Mouse (Mus musculus) retina, postnatal 7 days (tissue): ENCODE measurements around the gene Lman1l.

Source experiments
- DNase-seq: peaks from one replicate; pipeline ENCODE4 v3.0.0-alpha.2; 2012; ENCODE audit warnings: low read depth, low spot score

Lman1l gene

DNA sequence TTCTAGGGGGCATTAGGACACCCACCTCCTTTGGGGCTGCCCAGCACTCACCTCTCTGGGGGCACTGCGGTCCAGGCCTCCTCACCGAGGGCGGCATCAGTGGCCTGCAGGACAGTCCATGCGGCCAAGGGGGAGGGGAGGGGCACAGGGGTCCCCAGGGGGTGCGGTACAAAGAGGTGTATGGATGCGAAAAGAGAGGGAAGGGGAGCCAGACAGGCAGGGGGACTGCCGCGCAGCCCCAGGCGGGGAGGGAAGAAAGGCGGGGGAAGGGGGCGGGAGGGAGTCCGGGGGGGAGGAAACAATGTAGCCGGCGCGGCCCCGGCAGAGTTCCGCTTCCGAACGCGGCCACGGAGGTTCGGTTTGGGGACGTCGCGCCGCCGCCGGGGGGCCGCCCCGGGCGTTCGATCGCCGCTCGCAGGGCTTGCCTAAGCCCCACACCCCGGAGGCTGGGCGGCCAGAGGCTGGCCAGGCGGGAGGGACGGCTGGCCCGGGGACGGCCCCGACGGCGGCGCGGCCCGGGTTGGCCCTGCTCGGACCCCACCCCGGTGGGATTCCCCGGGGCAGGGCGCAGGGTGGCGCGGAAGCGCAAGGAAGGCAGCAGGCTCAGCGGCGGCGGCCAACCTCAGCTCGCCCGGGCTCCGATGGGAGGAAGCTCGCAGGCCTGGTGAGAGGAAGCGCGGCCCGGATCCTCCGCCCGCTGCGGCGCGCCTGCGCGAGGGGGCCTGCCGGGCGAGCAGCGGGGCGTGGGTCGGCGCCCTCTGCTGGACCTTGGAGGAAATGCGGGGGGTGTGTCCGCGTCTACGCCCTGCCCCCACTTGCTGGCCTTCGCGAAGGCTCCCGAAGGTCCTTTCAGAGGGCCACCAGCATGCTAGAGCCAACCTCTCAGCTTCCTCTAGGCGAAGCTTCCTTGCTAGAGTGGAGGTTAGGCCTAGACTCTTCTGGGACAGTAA, 24.6 kb upstream of the Lman1l start:
- peak; percentile 86 for DNase-seq

- DNase-seq: no peak
Observed at GRCm38 (mm10) chr9:57644442-57644943, 23.9 kb upstream of the Lman1l start.

DNA sequence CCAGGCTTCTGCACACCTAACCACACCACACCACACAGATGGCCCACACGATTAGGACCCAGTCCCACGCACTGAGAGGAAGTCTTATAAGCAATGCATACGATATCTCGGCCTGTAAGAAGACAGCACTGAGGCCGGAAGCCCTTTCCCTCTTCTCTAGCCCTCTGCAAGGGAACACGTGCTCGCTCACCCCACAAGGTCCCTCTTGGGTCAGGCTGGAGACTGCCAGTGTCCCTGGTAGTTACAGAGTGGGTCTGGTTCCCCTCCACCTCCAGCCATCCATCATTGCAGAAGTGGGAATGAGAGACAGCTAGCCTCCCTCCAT, 23.2 kb upstream of the Lman1l start:
- no peak for DNase-seq

DNA sequence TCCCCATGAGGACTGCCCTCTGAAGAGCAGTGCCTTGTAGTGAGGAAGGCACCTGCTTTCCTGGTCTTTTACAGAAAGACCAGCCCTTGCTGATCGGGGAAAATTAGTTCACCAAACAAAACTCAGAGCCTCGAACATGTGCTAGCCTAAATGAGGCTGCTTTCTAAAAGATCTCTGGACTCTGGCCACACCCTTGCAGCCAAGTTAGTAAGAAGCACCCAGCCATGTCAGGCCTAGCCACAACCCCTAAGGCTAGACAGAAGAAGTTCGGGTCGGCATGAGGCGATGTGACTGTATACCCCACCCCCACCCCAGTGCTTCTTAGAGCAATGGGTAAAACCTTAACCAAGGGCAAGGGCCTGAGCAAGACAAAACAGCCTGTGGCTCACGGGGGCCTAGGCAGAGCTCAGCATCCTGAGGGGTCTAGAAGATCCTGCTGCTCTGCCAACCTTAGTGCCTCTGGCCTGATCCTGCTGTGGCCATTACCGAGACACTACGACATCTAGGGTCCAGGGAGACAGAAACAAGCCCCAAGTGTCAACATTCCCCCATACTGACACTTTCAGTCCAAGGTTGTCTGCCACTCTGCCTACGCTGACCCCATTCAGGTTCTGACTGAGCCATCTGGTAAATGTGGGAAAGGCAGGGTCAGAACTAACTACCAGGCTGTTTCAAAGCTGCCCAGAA, 22.7 kb upstream of the Lman1l start:
- DNase-seq: no peak

DNA sequence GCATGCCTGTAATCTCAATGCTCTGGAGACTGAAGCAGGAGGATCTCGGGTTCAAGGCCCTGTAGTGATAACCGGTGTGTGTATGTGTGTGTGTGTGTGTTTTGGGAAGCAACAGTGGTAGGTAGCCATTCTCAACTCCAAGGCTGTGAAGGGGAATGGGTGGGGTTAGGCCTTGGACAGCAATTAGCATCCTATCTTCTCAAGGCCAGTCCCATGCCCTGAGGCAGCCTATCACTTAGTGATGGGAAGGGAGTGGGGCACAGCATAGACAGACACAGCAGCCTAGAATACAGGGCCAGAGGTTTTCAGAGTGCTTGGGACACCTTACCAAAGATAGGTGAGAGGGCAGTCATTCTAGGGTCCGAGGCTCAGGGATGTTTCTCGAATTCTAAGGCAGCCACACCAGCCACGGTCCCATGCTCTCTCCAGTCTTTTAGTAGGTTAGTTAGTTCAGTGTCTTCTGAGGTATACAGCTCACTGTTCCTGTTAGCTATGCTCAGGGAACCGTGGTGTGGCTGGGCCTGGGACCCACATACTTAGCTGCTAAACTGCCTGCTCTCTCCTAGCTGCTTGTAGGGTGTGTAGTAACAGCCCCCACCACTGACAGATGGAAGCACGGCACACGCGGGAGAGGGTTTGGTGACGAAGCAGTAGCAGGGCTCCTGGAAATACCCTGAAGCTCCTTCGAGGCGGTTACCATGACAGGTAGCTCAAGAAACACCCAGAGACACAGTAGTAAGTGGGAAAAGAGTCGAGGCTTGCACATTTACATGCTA, 21.4 kb upstream of the Lman1l start:
- no peak for DNase-seq

DNA sequence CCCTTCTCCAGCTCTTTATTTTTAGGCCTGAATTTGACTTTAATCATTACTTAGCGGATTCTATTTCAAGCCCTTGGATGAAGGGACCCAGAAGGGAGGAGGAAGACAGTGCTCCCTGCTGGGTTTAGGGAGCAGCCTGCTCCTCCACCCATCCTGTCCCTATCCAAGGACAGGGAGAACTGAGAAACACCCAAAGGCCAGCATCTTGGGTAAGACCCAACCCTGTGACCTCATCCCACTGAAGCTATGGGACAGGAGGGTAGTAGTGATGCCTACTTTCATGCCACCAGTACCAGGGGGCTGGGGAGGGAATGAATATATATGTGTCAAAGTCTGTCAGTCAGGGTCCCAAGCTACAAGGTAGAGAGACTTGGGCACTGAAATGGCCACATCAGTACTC, 20.4 kb upstream of the Lman1l start:
- no peak for DNase-seq

GRCm38 (mm10) chr9:57640384-57640783, 19.8 kb upstream of the Lman1l start:
- DNase-seq: no peak

- no peak for DNase-seq
Observed at GRCm38 (mm10) chr9:57639661-57640328, 19.2 kb upstream of the Lman1l start.

DNA sequence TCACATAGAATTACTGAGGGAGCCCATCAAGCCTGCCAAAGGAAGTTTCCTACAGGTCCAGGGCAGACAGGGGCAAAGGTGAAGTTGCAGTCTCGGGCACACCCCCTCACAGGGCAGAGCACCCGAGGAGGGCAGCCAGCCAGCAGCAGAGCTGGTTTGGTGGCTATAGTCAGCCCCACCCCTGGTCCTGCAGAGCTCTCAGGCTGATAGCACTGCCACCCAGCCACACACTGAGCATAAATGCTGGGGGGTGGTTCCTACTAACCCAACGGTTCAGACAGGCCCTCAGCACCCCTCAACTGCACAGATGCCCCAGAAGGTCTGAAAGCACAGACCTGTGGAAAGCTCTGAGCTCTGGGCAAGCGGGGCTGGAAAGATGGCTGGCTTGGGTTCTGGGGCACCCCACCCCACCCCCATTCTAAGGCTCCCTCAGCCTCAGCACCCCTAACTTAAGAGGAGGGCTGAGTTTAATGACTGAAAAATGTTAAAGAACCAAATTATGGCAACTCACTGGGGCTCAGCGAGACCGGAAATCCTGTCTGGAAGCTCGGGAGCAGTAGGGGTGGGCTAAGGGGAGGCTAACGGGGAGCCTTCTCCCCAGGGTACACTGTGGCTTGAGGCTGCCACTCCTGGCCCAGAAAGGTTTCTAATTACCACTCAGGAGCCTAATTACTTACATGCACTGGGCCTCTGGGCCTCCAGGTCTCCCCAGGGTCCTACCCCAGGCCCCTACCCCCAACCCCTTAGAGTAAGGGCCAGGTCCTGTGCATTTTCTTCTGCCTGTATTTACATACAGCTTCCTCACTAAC, 18.3 kb upstream of the Lman1l start:
- DNase-seq: no peak

GRCm38 (mm10) chr9:57637741-57638322, 17.3 kb upstream of the Lman1l start:
- no peak for DNase-seq

DNA sequence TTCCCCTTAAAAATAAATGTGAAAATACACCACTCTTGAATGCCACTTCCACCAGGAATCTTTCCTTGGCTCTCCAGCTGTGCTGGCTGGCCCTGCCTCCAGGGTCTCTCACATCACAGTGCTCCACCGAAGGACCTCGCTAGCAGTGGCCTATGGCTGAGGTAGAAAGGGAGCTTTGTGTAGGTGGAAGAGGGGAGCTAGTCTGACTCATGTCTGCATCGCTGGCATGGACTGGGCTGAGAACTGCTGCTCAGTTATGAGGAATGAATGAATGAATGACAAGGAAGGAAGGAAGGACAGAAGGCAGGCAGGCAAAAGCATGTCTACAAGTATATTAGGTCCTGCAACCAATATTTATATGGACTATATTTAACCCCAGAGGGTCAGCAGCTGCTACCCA, 16.7 kb upstream of the Lman1l start:
- DNase-seq: no peak

GRCm38 (mm10) chr9:57633481-57634024, 13.0 kb upstream of the Lman1l start:
- DNase-seq: no peak

DNA sequence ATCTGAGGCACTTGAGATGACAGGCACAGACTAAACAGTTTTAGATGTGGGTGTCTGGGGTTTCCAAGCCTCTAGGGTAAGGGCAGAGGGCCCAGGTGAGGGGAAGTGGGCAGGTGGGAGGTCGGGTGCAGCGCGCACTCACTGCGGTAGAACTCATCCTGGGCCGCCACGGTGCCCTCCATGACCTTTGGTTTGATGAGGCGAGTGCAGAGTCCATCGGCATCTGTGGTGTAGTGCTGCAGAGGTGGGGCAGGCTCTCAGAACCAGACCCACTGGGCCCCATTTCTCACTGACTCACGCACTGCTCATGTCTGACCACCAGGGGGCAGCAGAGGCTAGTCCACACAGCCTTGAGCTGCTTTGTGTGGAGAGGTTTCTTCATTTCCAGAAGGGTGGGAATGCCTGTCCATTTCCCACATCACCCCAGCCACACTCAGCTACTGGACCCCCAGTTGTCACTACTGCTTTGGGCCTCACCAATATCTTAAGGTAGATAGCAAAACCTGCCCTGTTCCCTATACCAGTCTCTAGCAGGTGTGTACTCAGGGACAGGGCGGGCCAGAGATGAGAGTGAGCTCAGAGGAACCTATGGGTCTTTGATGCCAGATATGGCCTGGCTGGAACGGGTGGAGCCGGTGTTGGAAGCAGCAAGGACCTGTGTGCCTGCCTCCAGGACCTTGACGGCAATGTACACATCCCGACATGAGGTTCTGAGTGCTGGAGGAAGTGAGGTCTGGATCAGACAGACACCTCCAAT, 8.7 kb upstream of the Lman1l start:
- DNase-seq: peak; percentile 73

GRCm38 (mm10) chr9:57628717-57629116, 8.1 kb upstream of the Lman1l start:
- DNase-seq: no peak

GRCm38 (mm10) chr9:57627892-57628291, 7.3 kb upstream of the Lman1l start:
- no peak for DNase-seq

GRCm38 (mm10) chr9:57627191-57627590, 6.6 kb upstream of the Lman1l start:
- DNase-seq: no peak

DNA sequence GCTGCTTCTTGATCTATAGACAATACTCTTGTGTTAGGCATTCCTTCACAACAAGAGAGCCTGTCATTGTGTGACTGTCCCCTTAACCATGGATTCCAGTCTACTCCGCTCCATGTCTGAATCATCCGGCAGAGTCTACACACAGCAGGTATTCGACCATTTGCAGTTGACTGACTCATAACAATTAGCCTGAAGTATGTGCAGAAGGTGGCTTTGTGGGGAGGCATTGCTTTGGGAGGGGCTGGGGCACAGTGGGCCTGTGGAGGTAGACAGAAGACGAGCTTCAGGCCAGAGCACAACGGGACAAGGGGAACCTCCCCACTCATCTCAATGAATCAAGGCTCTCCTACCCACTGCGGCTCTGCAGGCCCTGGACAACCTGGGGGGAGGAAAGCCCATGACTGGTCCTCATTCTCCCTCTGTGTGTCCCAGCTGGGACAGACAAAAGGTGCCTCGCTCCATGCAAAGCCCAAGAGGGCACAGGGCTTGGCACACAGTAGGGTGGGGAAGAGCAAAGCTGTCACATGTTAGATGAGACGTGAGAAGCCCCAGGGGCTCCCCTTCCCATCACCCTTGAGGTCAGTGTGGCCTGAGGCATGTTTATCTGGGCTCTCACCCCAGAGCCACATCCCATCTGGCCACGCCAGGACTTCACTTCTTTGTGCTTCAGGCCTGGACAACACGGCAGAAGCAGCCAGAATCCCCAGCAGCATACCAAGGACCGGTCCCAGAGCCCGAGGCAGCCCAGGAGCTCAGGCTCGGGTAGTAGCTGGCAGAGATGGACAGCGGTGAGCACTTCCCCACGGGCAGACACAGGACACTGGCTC, 5.3 kb upstream of the Lman1l start:
- no peak for DNase-seq

DNA sequence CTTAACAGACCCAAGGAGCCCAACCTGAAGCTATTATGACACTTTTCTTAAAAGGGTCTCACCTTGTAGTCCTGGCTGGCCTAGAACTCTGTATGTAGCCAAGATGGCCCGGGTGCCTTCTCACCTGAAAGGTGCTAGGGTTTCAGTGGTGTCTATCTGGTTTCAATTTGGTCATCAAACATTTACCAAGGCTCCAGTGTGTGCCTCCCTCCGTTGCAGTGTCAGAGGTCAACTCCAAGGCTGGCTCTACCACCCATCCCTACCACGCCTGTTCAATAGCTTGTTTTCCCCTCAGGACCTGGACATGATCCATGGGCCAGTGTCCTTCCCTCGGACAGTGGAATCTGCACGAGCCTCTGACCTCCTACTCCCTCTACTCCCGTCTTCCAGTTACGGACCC, 3.7 kb upstream of the Lman1l start:
- DNase-seq: no peak
